Mouse (Mus musculus) testis, adult 2 months (tissue): ENCODE measurements around the gene Ndufa7. TPM values are rescaled to one million over a fixed set of nuclear protein-coding genes. Genes with fewer than 3 reads are reported as not detected.

Experiments
- H3K27ac ChIP-seq: fragments of 200-500 bp; 2 replicates; pipeline ENCODE4 v1.5.1; 2012; ENCODE audit warnings: low read depth, low read length; ENCODE audit not compliant: control insufficient read depth, insufficient read depth
- H3K27me3 ChIP-seq: fragments of 200-500 bp; 2 replicates; pipeline ENCODE4 v1.6.1; 2012; ENCODE audit warnings: mild to moderate bottlenecking, low read length, moderate library complexity; ENCODE audit not compliant: control insufficient read depth, insufficient read depth
- H3K36me3 ChIP-seq: fragments of 200-500 bp; 2 replicates; pipeline ENCODE4 v1.6.1; 2012; ENCODE audit warnings: mild to moderate bottlenecking, low read length; ENCODE audit not compliant: control insufficient read depth, insufficient read depth
- H3K4me1 ChIP-seq: fragments of 200-500 bp; 2 replicates; pipeline ENCODE4 v1.6.1; 2012; ENCODE audit warnings: low read length; ENCODE audit not compliant: control insufficient read depth, insufficient read depth
- H3K4me3 ChIP-seq: fragments of 200-500 bp; 2 replicates; pipeline ENCODE4 v1.5.1; 2012; ENCODE audit warnings: low read depth, mild to moderate bottlenecking, low read length, moderate library complexity, mixed read lengths; ENCODE audit not compliant: control insufficient read depth
- CTCF ChIP-seq: fragments of 200-500 bp; IDR thresholded peaks from 2 replicates; pipeline ENCODE4 v1.5.1; 2012; ENCODE audit warnings: low read depth, mild to moderate bottlenecking, inconsistent platforms, low read length, moderate library complexity; ENCODE audit not compliant: control insufficient read depth, insufficient read depth, insufficient replicate concordance
- POLR2A ChIP-seq: fragments of 200-500 bp; IDR thresholded peaks from 2 replicates; pipeline ENCODE4 v1.6.1; 2012; ENCODE audit warnings: low read depth, mild to moderate bottlenecking, inconsistent platforms, low read length, moderate library complexity; ENCODE audit not compliant: control insufficient read depth
- polyA plus RNA-seq: library from polyadenylated mRNA; depleted of rRNA; stranded (reverse); fragments of >200 nt; gene quantifications from 2 replicates; pipeline ENCODE4 v1.2.3, GENCODE M21; 2012; rRNA removed

The Ndufa7 gene
- polyA plus RNA-seq, result 601 and 663 TPM in 2 replicates

DNA sequence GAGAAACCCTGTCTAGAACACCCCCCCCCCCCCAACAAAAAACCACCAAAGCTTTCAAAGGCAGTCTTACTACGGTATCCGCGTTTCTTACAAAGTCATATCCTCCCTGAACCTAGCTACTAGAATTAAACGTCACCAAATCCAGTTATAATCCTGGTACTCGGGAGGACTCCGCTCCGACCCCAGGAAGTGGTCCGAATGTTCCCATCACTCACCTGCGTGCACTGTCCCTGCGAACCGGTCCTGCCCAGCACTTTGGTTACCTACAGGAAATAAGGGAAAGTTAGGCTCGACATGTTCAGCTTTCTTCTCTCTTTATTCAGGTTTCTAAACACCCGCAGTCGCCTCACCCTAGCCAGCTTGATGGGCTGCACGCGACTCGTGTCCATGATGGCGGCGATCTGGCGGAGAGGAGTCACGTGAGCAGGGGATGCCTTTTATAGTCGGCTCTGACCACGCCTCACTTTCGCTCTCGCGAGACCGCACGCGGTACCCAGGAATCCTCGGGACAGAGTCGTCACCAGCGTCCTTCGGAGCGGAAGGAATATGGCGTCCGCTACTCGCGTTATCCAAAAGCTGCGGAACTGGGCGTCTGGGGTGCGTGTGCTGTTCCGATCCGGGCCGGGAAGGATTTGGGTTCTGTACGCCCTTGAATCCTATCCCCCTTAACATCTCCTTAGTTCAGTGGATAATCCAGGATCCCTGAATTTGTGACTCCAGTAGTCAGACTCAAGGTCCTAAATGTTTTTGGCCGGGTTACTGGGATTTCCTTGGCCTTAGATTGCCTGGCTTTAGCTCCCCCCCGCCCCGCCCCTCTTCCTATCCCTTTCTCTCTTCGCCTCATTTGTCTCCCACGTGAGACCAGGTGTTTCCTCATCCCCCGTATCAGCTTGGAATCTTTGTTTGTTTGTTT, at the start of gene Ndufa7, which contains the start of gene Rps28:
TSS of gene Ndufa7 (plus strand) at position 489 of the 913 bp plus-strand sequence.
TSS of gene Rps28 (minus strand) at position 479 of the 913 bp plus-strand sequence.
- peak; percentile 100 for TF ChIP-seq POLR2A
- TF ChIP-seq CTCF, result no peak
- H3K27ac ChIP-seq, result peak within 1 kb of the TSS; percentile 93
- H3K4me3 ChIP-seq, result peak within 1 kb of the TSS; percentile 98
- peaks cover 2% of the 10 kb centered on the region; the same call in 1 of the 2 replicates for H3K36me3 ChIP-seq
- peaks cover 2% of the 10 kb centered on the region for H3K4me1 ChIP-seq
- no peaks in the 10 kb centered on the region for H3K27me3 ChIP-seq

DNA sequence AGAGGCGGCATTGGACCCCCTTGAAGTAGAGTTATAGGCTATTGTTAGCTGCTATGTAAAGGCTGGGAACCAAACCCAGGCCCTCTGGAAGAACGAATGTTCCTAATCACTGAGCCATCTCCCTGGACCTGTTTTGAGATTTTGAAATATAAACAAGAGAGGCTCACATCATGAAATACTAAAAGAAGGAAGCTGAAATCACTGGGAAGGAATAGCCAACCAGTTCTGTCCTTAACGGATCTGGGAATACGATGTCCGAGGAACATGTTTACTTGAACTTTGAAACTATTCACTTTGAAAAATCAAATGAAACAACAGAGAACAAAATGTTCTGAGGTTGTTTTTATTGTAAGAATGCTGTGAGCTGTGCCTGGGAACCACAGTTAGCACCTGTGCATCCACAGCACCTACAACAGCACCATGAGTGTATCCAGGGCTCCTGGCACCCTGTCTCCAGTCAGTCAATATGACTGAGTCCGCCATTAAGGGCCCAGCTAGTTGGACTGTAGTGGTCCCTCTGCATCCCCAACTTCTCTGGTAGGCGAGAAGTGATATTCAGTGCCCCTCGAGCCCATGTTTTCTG, 49.7 kb upstream of the Ndufa7 start:
- H3K27me3 ChIP-seq, result no peaks in the 10 kb centered on the region
- no peaks in the 10 kb centered on the region for H3K36me3 ChIP-seq
- no peak overlapping the region for H3K4me3 ChIP-seq
- TF ChIP-seq CTCF (no peak), POLR2A (no peak)
- H3K27ac ChIP-seq, result peak overlapping the region; percentile 58; the same call in 1 of the 2 replicates
- H3K4me1 ChIP-seq, result peaks cover 6% of the 10 kb centered on the region

DNA sequence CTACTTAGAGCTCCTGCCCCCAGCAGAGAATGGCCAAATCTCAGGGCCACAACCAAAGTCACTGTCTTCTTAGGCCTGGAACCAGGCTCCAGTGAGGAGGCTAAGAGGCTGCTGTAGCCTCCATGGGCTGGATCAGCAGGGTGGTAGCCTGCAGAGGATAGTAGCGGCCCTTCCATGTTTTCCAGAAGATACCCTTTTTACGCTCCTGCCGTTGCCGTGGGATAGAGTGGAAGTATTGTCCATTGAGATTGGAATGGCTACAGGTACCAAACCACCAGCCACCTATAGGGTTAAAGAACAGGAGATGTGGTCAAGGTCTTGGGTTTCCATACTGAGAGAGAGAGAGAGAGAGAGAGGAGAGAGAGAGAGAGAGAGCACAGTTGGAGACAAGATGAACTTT, 49.1 kb upstream of the Ndufa7 start:
- Histone ChIP-seq H3K36me3 (no peaks in the 10 kb centered on the region), H3K27ac (no peak overlapping the region), H3K4me1 (peaks cover 6% of the 10 kb centered on the region), H3K27me3 (no peaks in the 10 kb centered on the region), H3K4me3 (no peak overlapping the region)
- no peak for TF ChIP-seq POLR2A
- no peak for TF ChIP-seq CTCF

DNA sequence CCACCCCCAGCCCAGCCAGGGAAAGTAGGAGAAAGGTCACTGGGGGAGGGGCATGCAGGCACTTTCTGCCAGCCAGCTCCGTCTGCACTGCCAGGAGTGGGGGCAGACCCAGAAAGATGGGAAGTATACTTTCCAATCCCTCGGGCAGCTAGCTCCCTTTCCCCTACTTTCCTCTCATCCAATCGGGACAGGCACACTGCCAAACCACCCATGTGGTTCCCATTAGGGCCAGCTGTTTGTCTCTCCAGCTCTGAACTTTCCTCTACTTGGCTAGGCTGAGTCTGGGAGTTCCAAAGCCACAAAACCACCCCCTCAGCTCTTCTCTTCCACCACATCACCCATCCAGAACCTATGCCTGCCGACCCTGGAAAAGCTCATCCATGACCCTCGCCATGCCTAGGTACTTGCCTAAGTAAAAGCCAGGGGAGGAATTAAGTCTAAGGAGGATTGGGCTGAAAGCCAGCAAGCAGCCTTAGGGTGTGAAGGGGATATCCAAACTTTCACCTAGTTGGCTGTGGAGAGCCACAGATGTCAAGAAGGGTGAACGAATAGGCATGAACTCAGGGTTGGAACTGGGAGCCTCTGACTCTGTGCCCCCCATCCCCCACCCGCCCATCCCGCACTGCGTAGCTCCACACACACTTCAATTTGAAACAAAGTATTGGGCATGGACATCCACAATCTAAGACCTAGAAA, 45.0 kb upstream of the Ndufa7 start:
- Histone ChIP-seq H3K4me3 (peak overlapping the region; percentile 7; the same call in 1 of the 2 replicates), H3K27me3 (no peaks in the 10 kb centered on the region), H3K27ac (peak overlapping the region; percentile 78), H3K4me1 (peaks cover 14% of the 10 kb centered on the region), H3K36me3 (no peaks in the 10 kb centered on the region)
- no peak for TF ChIP-seq CTCF
- TF ChIP-seq POLR2A, result no peak

DNA sequence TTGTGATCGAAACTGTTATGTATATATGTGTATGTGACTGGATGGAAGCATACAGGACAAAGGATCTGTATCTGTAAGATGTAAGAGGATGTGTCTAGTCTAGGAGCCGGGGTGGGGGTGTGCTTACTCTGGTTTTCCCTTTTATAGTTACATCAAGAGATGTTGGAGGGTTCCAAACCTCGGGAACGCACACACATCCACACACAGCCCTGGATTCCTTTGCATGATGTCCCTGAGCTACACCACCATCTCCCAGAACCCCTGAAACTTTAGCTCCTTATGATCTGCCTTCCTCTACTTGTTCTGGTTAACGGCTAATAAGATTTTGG, 44.4 kb upstream of the Ndufa7 start:
- H3K27me3 ChIP-seq, result no peaks in the 10 kb centered on the region
- H3K4me3 ChIP-seq, result no peak overlapping the region
- TF ChIP-seq POLR2A, result no peak
- TF ChIP-seq CTCF, result no peak
- peaks cover 13% of the 10 kb centered on the region for H3K4me1 ChIP-seq
- no peaks in the 10 kb centered on the region for H3K36me3 ChIP-seq
- no peak overlapping the region for H3K27ac ChIP-seq

DNA sequence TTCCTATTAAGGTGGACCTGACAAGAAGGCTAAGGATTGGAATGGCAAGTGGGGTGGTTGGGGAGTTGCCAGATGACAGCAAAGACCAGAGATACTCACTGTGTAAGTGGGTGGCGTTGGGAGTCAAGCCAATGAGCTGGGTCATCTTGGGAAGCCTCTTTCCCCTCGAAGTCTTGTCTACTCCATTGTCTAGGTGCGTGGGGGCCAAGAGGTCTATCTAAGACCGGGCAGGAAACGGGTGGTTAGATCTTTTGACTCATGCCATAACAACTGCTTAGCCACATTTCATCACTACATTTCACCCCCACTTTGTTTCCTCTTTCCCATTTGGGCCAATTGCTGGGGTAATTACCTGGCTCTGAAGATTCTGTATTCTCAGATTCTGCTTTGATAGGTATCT, 43.9 kb upstream of the Ndufa7 start:
- H3K27ac ChIP-seq, result peak overlapping the region; percentile 67
- H3K36me3 ChIP-seq, result no peaks in the 10 kb centered on the region
- TF ChIP-seq CTCF (no peak), POLR2A (no peak)
- H3K4me3 ChIP-seq, result peak overlapping the region; percentile 74; the same call in 1 of the 2 replicates
- no peaks in the 10 kb centered on the region for H3K27me3 ChIP-seq
- peaks cover 10% of the 10 kb centered on the region for H3K4me1 ChIP-seq

DNA sequence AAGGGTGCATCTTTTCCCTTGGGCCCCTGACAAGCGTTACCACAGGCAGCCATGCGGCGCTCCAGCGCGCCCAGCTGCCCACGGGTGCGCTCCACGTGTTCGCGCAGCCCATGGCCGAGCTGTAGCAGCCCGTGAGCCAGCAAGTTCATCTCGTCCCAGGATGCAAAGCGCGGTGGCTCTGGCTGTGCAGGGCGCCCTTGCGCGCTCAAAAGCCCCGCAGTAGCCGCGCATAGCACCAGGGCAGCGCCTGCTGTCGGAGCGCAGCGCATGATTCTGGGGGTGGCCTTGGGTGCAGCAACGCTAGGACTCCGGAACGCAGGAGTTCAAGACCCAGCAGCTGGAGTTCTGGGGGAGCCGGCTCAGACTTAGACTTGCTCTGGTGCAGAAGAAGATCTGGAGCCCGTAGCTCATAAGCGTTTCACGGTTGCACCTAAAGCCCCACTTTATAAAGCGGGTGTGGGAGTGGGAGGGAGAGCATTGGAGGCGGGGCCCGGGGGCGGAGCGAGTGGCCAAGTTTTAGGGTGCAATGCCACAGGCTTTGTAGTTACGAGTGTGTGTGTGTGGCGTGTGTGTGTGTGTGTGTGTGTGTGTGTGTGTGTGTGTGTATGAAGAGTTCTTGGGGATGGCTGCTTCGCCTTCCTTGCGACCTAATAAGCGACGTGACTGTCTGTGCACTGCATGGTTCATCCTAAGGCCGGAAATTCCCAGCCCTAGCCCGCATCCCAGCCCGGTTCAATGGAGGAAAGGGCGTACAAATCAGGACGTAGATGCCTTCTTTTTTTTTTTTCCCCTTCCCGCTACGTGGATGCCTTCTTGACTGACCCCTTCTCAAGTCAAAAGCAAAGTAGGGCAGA, 43.0 kb upstream of the Ndufa7 start, which contains the start of gene Angptl4:
TSS of gene Angptl4 (minus strand) at position 707 of the 854 bp plus-strand sequence.
- peaks cover 16% of the 10 kb centered on the region for H3K4me1 ChIP-seq
- no peaks in the 10 kb centered on the region for H3K27me3 ChIP-seq
- TF ChIP-seq CTCF, result no peak
- TF ChIP-seq POLR2A, result peak; percentile 28
- peak within 1 kb of the TSS; percentile 72 for H3K27ac ChIP-seq
- H3K36me3 ChIP-seq, result no peaks in the 10 kb centered on the region
- H3K4me3 ChIP-seq, result peak within 1 kb of the TSS; percentile 74
